Mouse (Mus musculus) midbrain, embryonic 13.5 days (tissue): Measurements from ENCODE around the gene Ski. TPM values are rescaled to one million over a fixed set of nuclear protein-coding genes. Genes with fewer than 3 reads are reported as not detected.

ENCODE experiments used
- ATAC-seq: fragments of 200-750 bp; cut with Nextera tagmentation; 2 replicates; pipeline ENCODE4 v1.8.0; 2017; ENCODE audit warnings: mild to moderate bottlenecking, moderate TSS enrichment, moderate library complexity
- H3K27ac ChIP-seq: fragments of 300-500 bp; sonication (generic); 2 replicates; pipeline ENCODE4 v1.5.1; 2015; ENCODE audit warnings: inconsistent platforms, mild to moderate bottlenecking, moderate library complexity
- H3K27me3 ChIP-seq: fragments of 300-500 bp; sonication (generic); 2 replicates; pipeline ENCODE4 v1.6.1; 2015; ENCODE audit warnings: mild to moderate bottlenecking, inconsistent platforms
- H3K36me3 ChIP-seq: fragments of 300-500 bp; sonication (generic); 2 replicates; pipeline ENCODE4 v1.6.1; 2015; ENCODE audit warnings: mild to moderate bottlenecking, inconsistent platforms
- H3K4me1 ChIP-seq: fragments of 300-500 bp; sonication (generic); replicated peaks from 2 replicates; pipeline ENCODE4 v1.6.1; 2015; ENCODE audit warnings: inconsistent platforms
- H3K4me2 ChIP-seq: fragments of 300-500 bp; sonication (generic); replicated peaks from 2 replicates; pipeline ENCODE4 v1.6.1; 2015; ENCODE audit warnings: moderate library complexity, mild to moderate bottlenecking, inconsistent platforms
- H3K4me3 ChIP-seq: fragments of 300-500 bp; sonication (generic); replicated peaks from 2 replicates; pipeline ENCODE4 v1.5.1; 2015; ENCODE audit warnings: mild to moderate bottlenecking, inconsistent platforms
- H3K9ac ChIP-seq: fragments of 300-500 bp; sonication (generic); replicated peaks from 2 replicates; pipeline ENCODE4 v1.6.1; 2015; ENCODE audit warnings: mild to moderate bottlenecking, inconsistent platforms
- H3K9me3 ChIP-seq: fragments of 300-500 bp; sonication (generic); 2 replicates; pipeline ENCODE4 v1.6.1; 2016; ENCODE audit warnings: mild to moderate bottlenecking, inconsistent platforms
- WGBS: fragments of 180-500 bp; shearing (Covaris S2); methylation state at CpG from one replicate; pipeline ENCODE4 v1.1.7; 2015; 5-methylcytosine and 5-hydroxymethylcytosine counted together
- polyA plus RNA-seq: library from polyadenylated mRNA; unstranded; fragments of >200 nt; fragmentation: Nextera tagmentation; extraction: Ambion mirVana; gene quantifications from 2 replicates; pipeline ENCODE4 v1.2.1, GENCODE M21; 2015

Gene Ski
- polyA plus RNA-seq, 1 experiment from 2014 or later, result 9.9 TPM

- H3K4me1 ChIP-seq, result peaks cover 50% of the 10 kb centered on the region
- H3K4me3 ChIP-seq, result no peak overlapping the region
- H3K9ac ChIP-seq, result no peak overlapping the region
- H3K36me3 ChIP-seq, result no peaks in the 10 kb centered on the region
- no peak for ATAC-seq
- H3K27me3 ChIP-seq, result no peaks in the 10 kb centered on the region
- no peak overlapping the region for H3K4me2 ChIP-seq
- H3K27ac ChIP-seq, result no peak overlapping the region
- no peaks in the 10 kb centered on the region for H3K9me3 ChIP-seq
Measured at GRCm38 (mm10) chr4:155165861-155166260, 56.5 kb downstream of the Ski start.

- peak overlapping the region; percentile 16; the same call in 1 of the 2 replicates for H3K27ac ChIP-seq
- no peak for ATAC-seq
- 83% methylated on average over 6 of the region's 6 CpGs for WGBS
Measured at GRCm38 (mm10) chr4:155164550-155164949, 57.8 kb downstream of the Ski start.

GRCm38 (mm10) chr4:155163685-155164084 is 58.7 kb downstream of the Ski start:
- Histone ChIP-seq H3K27me3 (no peaks in the 10 kb centered on the region), H3K4me3 (no peak overlapping the region), H3K27ac (peak overlapping the region; percentile 39; the same call in 1 of the 2 replicates), H3K4me2 (no peak overlapping the region), H3K36me3 (peaks cover 11% of the 10 kb centered on the region), H3K9ac (0 out of 2 replicates have a peak overlapping the region, but pooled peaks have one; percentile 6), H3K9me3 (no peaks in the 10 kb centered on the region), H3K4me1 (peaks cover 42% of the 10 kb centered on the region)
- peak; percentile 28; the same call in 1 of the 2 replicates for ATAC-seq
- 45% methylated on average over 8 of the region's 8 CpGs for whole genome bisulfite sequencing

More at GRCm38 (mm10) chr4:155164550-155164949, 57.8 kb downstream of the Ski start:
- Histone ChIP-seq H3K27me3 (no peaks in the 10 kb centered on the region), H3K9ac (no peak overlapping the region), H3K4me1 (peaks cover 44% of the 10 kb centered on the region), H3K36me3 (peaks cover 3% of the 10 kb centered on the region), H3K4me3 (no peak overlapping the region), H3K9me3 (no peaks in the 10 kb centered on the region), H3K4me2 (no peak overlapping the region)

- no peak overlapping the region for H3K4me2 ChIP-seq
- H3K9me3 ChIP-seq, result no peaks in the 10 kb centered on the region
- H3K4me1 ChIP-seq, result peaks cover 42% of the 10 kb centered on the region
- H3K36me3 ChIP-seq, result peaks cover 15% of the 10 kb centered on the region
- ATAC-seq, result no peak
- WGBS, result 44% methylated on average over 4 of the region's 4 CpGs
- no peak overlapping the region for H3K27ac ChIP-seq
- no peak overlapping the region for H3K9ac ChIP-seq
- no peak overlapping the region for H3K4me3 ChIP-seq
- H3K27me3 ChIP-seq, result no peaks in the 10 kb centered on the region
Measured at GRCm38 (mm10) chr4:155163320-155163651, 59.1 kb downstream of the Ski start.

- 88% methylated on average over 7 of the region's 7 CpGs for WGBS
Measured at GRCm38 (mm10) chr4:155162433-155163319, 59.7 kb downstream of the Ski start.

GRCm38 (mm10) chr4:155158543-155158917 is 63.9 kb downstream of the Ski start:
- Histone ChIP-seq H3K9ac (no peak overlapping the region), H3K27ac (0 out of 2 replicates have a peak overlapping the region, but pooled peaks have one; percentile 9), H3K4me2 (no peak overlapping the region), H3K36me3 (peaks cover 54% of the 10 kb centered on the region), H3K27me3 (no peaks in the 10 kb centered on the region), H3K4me3 (no peak overlapping the region), H3K9me3 (no peaks in the 10 kb centered on the region), H3K4me1 (peaks cover 27% of the 10 kb centered on the region)
- 89% methylated on average over 8 of the region's 8 CpGs for WGBS
- no peak for ATAC-seq

More at GRCm38 (mm10) chr4:155162433-155163319, 59.7 kb downstream of the Ski start:
- Histone ChIP-seq H3K4me2 (no peak overlapping the region), H3K9ac (no peak overlapping the region), H3K4me1 (peaks cover 42% of the 10 kb centered on the region), H3K36me3 (peaks cover 21% of the 10 kb centered on the region), H3K27ac (no peak overlapping the region), H3K4me3 (no peak overlapping the region), H3K27me3 (no peaks in the 10 kb centered on the region), H3K9me3 (no peaks in the 10 kb centered on the region)
- no peak for ATAC-seq

- no peak overlapping the region for H3K4me3 ChIP-seq
- no peak overlapping the region for H3K4me2 ChIP-seq
- H3K27ac ChIP-seq, result no peak overlapping the region
- 88% methylated on average over 27 of the region's 27 CpGs for WGBS
- H3K27me3 ChIP-seq, result no peaks in the 10 kb centered on the region
- 0 out of 2 replicates have a peak, but pooled peaks have one; percentile 14 for ATAC-seq
- no peaks in the 10 kb centered on the region for H3K9me3 ChIP-seq
- no peak overlapping the region for H3K9ac ChIP-seq
- peaks cover 54% of the 10 kb centered on the region for H3K36me3 ChIP-seq
- H3K4me1 ChIP-seq, result peaks cover 22% of the 10 kb centered on the region
Measured at GRCm38 (mm10) chr4:155157871-155158542, 64.4 kb downstream of the Ski start.

GRCm38 (mm10) chr4:155156734-155157133 is 65.7 kb downstream of the Ski start:
- WGBS, result 95% methylated on average over 17 of the region's 17 CpGs
- Histone ChIP-seq H3K4me3 (no peak overlapping the region), H3K27ac (no peak overlapping the region), H3K36me3 (peaks cover 59% of the 10 kb centered on the region), H3K4me1 (peaks cover 12% of the 10 kb centered on the region), H3K9ac (no peak overlapping the region), H3K9me3 (no peaks in the 10 kb centered on the region), H3K4me2 (no peak overlapping the region), H3K27me3 (no peaks in the 10 kb centered on the region)
- no peak for ATAC-seq

GRCm38 (mm10) chr4:155154986-155155385 is 67.4 kb downstream of the Ski start:
- Histone ChIP-seq H3K9ac (no peak overlapping the region), H3K36me3 (peaks cover 59% of the 10 kb centered on the region), H3K4me3 (no peak overlapping the region), H3K9me3 (no peaks in the 10 kb centered on the region), H3K27me3 (peaks cover 5% of the 10 kb centered on the region; the same call in 1 of the 2 replicates), H3K4me1 (peaks cover 18% of the 10 kb centered on the region), H3K27ac (no peak overlapping the region), H3K4me2 (no peak overlapping the region)
- 84% methylated on average over 11 of the region's 11 CpGs for WGBS
- ATAC-seq, result no peak

- Histone ChIP-seq H3K27ac (no peak overlapping the region), H3K4me1 (peaks cover 20% of the 10 kb centered on the region), H3K9ac (no peak overlapping the region), H3K36me3 (peaks cover 46% of the 10 kb centered on the region), H3K9me3 (no peaks in the 10 kb centered on the region), H3K4me3 (no peak overlapping the region), H3K27me3 (peaks cover 10% of the 10 kb centered on the region; the same call in 1 of the 2 replicates), H3K4me2 (no peak overlapping the region)
- ATAC-seq, result no peak
- WGBS, result 96% methylated on average over 3 of the region's 3 CpGs
Measured at GRCm38 (mm10) chr4:155153389-155154072, 68.9 kb downstream of the Ski start.

- Histone ChIP-seq H3K4me1 (peaks cover 20% of the 10 kb centered on the region), H3K36me3 (peaks cover 35% of the 10 kb centered on the region), H3K27me3 (peaks cover 10% of the 10 kb centered on the region; the same call in 1 of the 2 replicates), H3K4me2 (no peak overlapping the region), H3K9ac (no peak overlapping the region), H3K27ac (no peak overlapping the region), H3K4me3 (no peak overlapping the region), H3K9me3 (no peaks in the 10 kb centered on the region)
- WGBS, result 98% methylated on average over 6 of the region's 6 CpGs
- no peak for ATAC-seq
Measured at GRCm38 (mm10) chr4:155152476-155152875, 69.9 kb downstream of the Ski start.

GRCm38 (mm10) chr4:155151845-155152244 is 70.5 kb downstream of the Ski start:
- Histone ChIP-seq H3K9me3 (no peaks in the 10 kb centered on the region), H3K36me3 (peaks cover 29% of the 10 kb centered on the region), H3K4me1 (peaks cover 20% of the 10 kb centered on the region), H3K27me3 (peaks cover 10% of the 10 kb centered on the region; the same call in 1 of the 2 replicates), H3K4me2 (no peak overlapping the region), H3K4me3 (no peak overlapping the region), H3K9ac (no peak overlapping the region), H3K27ac (no peak overlapping the region)
- WGBS, result 79% methylated on average over 4 of the region's 4 CpGs
- ATAC-seq, result no peak
